Mouse (Mus musculus): ENCODE results near the gene Vmn1r40. TPM values are rescaled to one million over a fixed set of nuclear protein-coding genes. Genes with fewer than 3 reads are reported as not detected.

The Vmn1r40 gene
- total RNA-seq, 4 experiments from 2014 or later, result not detected

Other genes starting within 250 kb of the Vmn1r40 start
- 10 to 100 TPM; 75.6 to 85.2 (median 78.1) TPM for gene Chchd6, start 111.9 kb upstream of the Vmn1r40 start, total RNA-seq (2022)
- 1 to 10 TPM; 4.7 to 5.9 (median 5.6) TPM for gene Txnrd3, start 63.6 kb upstream of the Vmn1r40 start, total RNA-seq (2022)
- not detected for gene Vmn1r41, start 33.2 kb downstream of the Vmn1r40 start, total RNA-seq (2022)
- not detected for gene Vmn1r42, start 168.9 kb downstream of the Vmn1r40 start, total RNA-seq (2022)
- gene Vmn1r43, start 168.9 kb downstream of the Vmn1r40 start, total RNA-seq (2022), result not detected
- gene Vmn1r44, start 176.1 kb downstream of the Vmn1r40 start, total RNA-seq (2022), result not detected
- not detected for gene Vmn1r45, start 233.1 kb downstream of the Vmn1r40 start, total RNA-seq (2022)

Measured in left cerebral cortex, adult 8-10 months (tissue).